Mouse (Mus musculus): ENCODE data around the gene Hspb11. TPM values are rescaled to one million over a fixed set of nuclear protein-coding genes. Genes with fewer than 3 reads are reported as not detected.

The Hspb11 gene
- polyA plus RNA-seq, 1 experiment = 27.9 TPM

DNA sequence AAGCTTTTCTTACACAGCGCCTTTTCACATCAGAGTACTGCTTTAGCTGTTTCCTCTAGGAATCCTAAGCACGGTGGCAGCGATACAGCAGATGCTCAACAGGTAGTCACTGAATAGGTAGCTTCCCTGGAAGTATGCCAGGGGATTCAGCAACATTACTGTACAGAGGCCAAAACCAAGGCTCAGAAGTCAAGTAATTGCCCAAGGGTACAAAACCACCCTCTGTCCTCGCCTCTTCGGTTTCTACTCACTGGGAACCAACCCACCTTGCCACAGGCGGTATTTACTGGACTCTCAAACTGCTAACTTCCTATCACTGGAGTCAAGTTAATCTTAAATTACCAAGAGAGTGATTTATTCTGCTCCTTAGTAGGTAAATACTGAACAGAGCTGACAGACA is 13.2 kb upstream of the Hspb11 start:
- H3K79me2 ChIP-seq (ENCODE audit: control insufficient read depth, insufficient read depth) = no peaks in the 10 kb centered on the region
- no peak overlapping the region for H3K4me3 ChIP-seq
- H3K36me3 ChIP-seq (ENCODE audit: control insufficient read depth, insufficient read depth) = peaks cover 29% of the 10 kb centered on the region
- H3ac ChIP-seq (ENCODE audit: control insufficient read depth, insufficient read length) = no peak overlapping the region
- TF ChIP-seq POLR2AphosphoS2 (IDR thresholded peaks at IDR 0.05; ENCODE audit: insufficient read length, low read depth) = no peak
- no peak for TF ChIP-seq TCF12 (IDR thresholded peaks at IDR 0.05; ENCODE audit: insufficient read depth, poor library complexity, severe bottlenecking)
- TF ChIP-seq MYOG (IDR thresholded peaks at IDR 0.05; ENCODE audit: control insufficient read depth in 1 of 3, insufficient read depth in 1 of 3, insufficient read length in 2 of 3, low read depth in 2 of 3) = no peak
- no peak overlapping the region for H3K4me2 ChIP-seq (ENCODE audit: low read depth)
- H3K27me3 ChIP-seq (ENCODE audit: control insufficient read depth, insufficient read depth, insufficient read length) = no peaks in the 10 kb centered on the region

DNA sequence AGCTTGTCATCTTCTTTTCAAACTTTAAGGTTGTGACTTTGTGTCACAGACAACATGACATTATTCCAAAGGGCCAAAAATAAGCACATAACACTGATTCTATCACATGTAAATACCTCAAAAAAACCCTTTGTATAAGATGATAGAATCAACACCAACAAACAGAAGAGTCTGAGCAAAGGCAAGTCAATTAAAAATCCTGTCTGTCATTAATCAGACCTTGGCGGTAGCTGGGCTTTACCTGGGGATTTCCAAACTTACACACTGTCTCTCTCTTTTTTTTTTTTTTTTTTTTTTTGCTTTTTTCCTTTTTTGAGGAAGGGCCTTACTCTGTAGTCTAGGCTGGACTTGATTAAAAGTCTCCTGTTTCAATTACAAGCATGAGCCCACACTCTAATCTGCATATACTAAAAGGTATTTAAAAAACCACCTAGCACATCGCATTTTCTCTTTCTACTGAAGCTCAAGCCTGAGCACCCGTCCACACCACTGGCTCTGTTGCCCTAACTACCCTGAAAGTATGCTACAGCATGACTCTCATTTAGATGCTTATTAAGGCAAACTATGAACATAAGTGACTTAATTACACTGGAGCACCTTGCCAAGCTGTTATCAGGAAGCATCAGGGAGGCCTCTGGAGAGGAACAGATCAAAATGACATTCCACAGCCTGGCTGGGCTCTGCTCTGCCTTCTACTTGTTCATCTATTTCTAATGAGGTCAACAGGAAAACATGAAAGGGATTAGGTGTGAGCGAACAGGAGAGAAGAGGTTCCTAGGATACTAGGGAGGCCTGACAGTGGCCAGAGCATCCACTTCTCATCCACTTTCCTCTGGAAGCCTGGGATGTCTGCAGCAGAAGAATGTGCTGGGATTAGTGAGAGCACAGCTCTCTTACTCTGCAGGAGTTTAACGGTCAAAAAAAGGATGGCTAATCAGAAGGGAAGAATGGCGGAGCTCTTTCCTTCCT is 9.7 kb upstream of the Hspb11 start:
- Histone ChIP-seq H3K27me3 (ENCODE audit: control insufficient read depth, insufficient read depth, insufficient read length) (no peaks in the 10 kb centered on the region), H3ac (ENCODE audit: control insufficient read depth, insufficient read length) (no peak overlapping the region), H3K4me2 (ENCODE audit: low read depth) (no peak overlapping the region), H3K4me3 (no peak overlapping the region), H3K36me3 (ENCODE audit: control insufficient read depth, insufficient read depth) (peaks cover 10% of the 10 kb centered on the region), H3K79me2 (ENCODE audit: control insufficient read depth, insufficient read depth) (no peaks in the 10 kb centered on the region)
- TF ChIP-seq USF1 (IDR thresholded peaks at IDR 0.05; ENCODE audit: low read depth) = no peak
- no peak for TF ChIP-seq REST (IDR thresholded peaks at IDR 0.05; ENCODE audit: insufficient read depth, insufficient read length)
- TF ChIP-seq CEBPB (IDR thresholded peaks at IDR 0.05; ENCODE audit: insufficient read depth, poor library complexity, severe bottlenecking) = no peak
- no peak for TF ChIP-seq POLR2A (IDR thresholded peaks at IDR 0.05; ENCODE audit: insufficient read length, low read depth)
- TF ChIP-seq MAX (IDR thresholded peaks at IDR 0.05; ENCODE audit: low read depth) = no peak
- no peak for TF ChIP-seq SRF (IDR thresholded peaks at IDR 0.05; ENCODE audit: control insufficient read depth, insufficient read length, low read depth)
- no peak for TF ChIP-seq TCF3 (IDR thresholded peaks at IDR 0.05; ENCODE audit: insufficient read length, low read depth)

DNA sequence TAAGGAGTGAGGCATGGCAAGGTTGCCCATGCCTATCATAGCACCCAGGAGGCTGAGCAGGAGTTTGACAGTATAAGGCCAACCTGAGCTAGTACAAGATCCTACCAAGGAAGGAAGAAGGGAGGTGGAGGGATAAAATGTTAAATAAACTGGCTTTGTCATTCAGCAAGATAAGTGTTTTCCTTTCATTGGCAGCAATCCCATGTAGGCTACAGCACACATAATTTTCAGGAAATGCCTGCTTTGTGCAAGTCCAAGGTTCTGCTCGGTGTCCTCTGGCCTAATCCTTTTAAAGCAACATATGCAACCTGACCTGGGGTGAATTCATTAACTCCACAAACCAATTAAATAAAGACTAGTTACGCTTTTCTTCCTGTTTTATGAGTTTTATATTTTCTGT is 8.0 kb upstream of the Hspb11 start:
- no peak overlapping the region for H3K4me3 ChIP-seq
- peaks cover 12% of the 10 kb centered on the region for H3K79me2 ChIP-seq (ENCODE audit: control insufficient read depth, insufficient read depth)
- H3K36me3 ChIP-seq (ENCODE audit: control insufficient read depth, insufficient read depth) = peaks cover 8% of the 10 kb centered on the region
- TF ChIP-seq TCF12 (IDR thresholded peaks at IDR 0.05; ENCODE audit: insufficient read depth, poor library complexity, severe bottlenecking) (no peak), SRF (IDR thresholded peaks at IDR 0.05; ENCODE audit: control insufficient read depth, insufficient read length, low read depth) (no peak), MYOG (IDR thresholded peaks at IDR 0.05; ENCODE audit: control insufficient read depth in 1 of 3, insufficient read depth in 1 of 3, insufficient read length in 2 of 3, low read depth in 2 of 3) (no peak), MAX (IDR thresholded peaks at IDR 0.05; ENCODE audit: low read depth) (no peak), E2F4 (IDR thresholded peaks at IDR 0.05; ENCODE audit: insufficient read depth) (no peak), MYOD1 (IDR thresholded peaks at IDR 0.05; ENCODE audit: control insufficient read depth in 1 of 3, insufficient read length in 2 of 3, low read depth in 2 of 3) (no peak), USF1 (IDR thresholded peaks at IDR 0.05; ENCODE audit: low read depth) (no peak), CEBPB (IDR thresholded peaks at IDR 0.05; ENCODE audit: insufficient read depth, poor library complexity, severe bottlenecking) (no peak), REST (IDR thresholded peaks at IDR 0.05; ENCODE audit: insufficient read depth, insufficient read length) (no peak), POLR2AphosphoS2 (IDR thresholded peaks at IDR 0.05; ENCODE audit: insufficient read length, low read depth) (no peak)
- H3K27me3 ChIP-seq (ENCODE audit: control insufficient read depth, insufficient read depth, insufficient read length) = no peaks in the 10 kb centered on the region
- H3K4me2 ChIP-seq (ENCODE audit: low read depth) = no peak overlapping the region
- no peak overlapping the region for H3ac ChIP-seq (ENCODE audit: control insufficient read depth, insufficient read length)

DNA sequence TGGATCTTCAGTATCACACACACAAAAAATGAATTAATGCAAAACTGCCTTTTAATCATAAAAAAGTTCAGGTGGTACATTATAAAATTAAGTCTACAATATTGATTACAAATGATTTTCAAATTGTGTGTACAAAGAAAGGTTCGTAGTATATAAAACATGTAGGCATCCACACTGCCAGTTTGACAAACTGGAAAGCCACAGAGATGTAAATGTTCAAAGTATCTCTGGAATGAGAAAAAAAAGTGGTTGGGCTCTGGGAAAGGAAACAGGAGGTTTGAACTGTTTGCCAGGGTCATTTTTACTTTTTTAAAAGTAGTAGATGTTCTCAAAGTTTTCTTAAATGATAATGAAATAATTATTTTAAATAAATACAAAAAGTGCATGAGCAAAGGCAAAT is 7.4 kb upstream of the Hspb11 start:
- no peaks in the 10 kb centered on the region for H3K27me3 ChIP-seq (ENCODE audit: control insufficient read depth, insufficient read depth, insufficient read length)
- H3K36me3 ChIP-seq (ENCODE audit: control insufficient read depth, insufficient read depth) = peaks cover 8% of the 10 kb centered on the region
- no peak overlapping the region for H3K4me3 ChIP-seq
- no peak overlapping the region for H3ac ChIP-seq (ENCODE audit: control insufficient read depth, insufficient read length)
- no peak overlapping the region for H3K4me2 ChIP-seq (ENCODE audit: low read depth)
- TF ChIP-seq POLR2AphosphoS2 (IDR thresholded peaks at IDR 0.05; ENCODE audit: insufficient read length, low read depth) (no peak), E2F4 (IDR thresholded peaks at IDR 0.05; ENCODE audit: insufficient read depth) (no peak), MYOG (IDR thresholded peaks at IDR 0.05; ENCODE audit: control insufficient read depth in 1 of 3, insufficient read depth in 1 of 3, insufficient read length in 2 of 3, low read depth in 2 of 3) (no peak), POLR2A (IDR thresholded peaks at IDR 0.05; ENCODE audit: insufficient read length, low read depth) (no peak), TCF3 (IDR thresholded peaks at IDR 0.05; ENCODE audit: insufficient read length, low read depth) (no peak), MAX (IDR thresholded peaks at IDR 0.05; ENCODE audit: low read depth) (no peak), REST (IDR thresholded peaks at IDR 0.05; ENCODE audit: insufficient read depth, insufficient read length) (no peak), SRF (IDR thresholded peaks at IDR 0.05; ENCODE audit: control insufficient read depth, insufficient read length, low read depth) (no peak), CEBPB (IDR thresholded peaks at IDR 0.05; ENCODE audit: insufficient read depth, poor library complexity, severe bottlenecking) (no peak), USF1 (IDR thresholded peaks at IDR 0.05; ENCODE audit: low read depth) (no peak), MYOD1 (IDR thresholded peaks at IDR 0.05; ENCODE audit: control insufficient read depth in 1 of 3, insufficient read length in 2 of 3, low read depth in 2 of 3) (no peak)
- peaks cover 12% of the 10 kb centered on the region for H3K79me2 ChIP-seq (ENCODE audit: control insufficient read depth, insufficient read depth)

DNA sequence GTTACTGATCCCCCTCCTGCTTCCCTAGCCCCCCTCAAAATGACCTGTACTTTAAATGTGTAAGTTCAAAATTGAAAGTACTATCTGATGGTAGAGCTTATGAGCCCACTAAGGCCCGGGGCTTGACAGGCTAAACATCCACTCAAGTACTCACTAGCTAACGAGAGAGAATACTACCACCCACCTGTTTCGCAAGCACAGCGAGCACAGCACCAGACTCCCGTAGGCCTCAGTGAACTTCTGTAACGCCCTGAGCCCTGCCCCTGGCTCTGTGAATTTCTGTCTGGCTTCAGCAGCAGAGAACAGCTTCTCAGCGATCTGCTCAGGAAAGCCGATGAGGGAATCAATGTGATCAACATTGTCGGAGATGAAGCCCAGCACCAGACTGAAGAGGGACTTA is 6.3 kb upstream of the Hspb11 start:
- H3K4me2 ChIP-seq (ENCODE audit: low read depth) = no peak overlapping the region

More for the DNA sequence above, 6.3 kb upstream of the Hspb11 start:
- Histone ChIP-seq H3K27me3 (ENCODE audit: control insufficient read depth, insufficient read depth, insufficient read length) (no peaks in the 10 kb centered on the region), H3K79me2 (ENCODE audit: control insufficient read depth, insufficient read depth) (peaks cover 20% of the 10 kb centered on the region), H3ac (ENCODE audit: control insufficient read depth, insufficient read length) (no peak overlapping the region), H3K4me3 (no peak overlapping the region), H3K36me3 (ENCODE audit: control insufficient read depth, insufficient read depth) (peaks cover 8% of the 10 kb centered on the region)
- TF ChIP-seq REST (IDR thresholded peaks at IDR 0.05; ENCODE audit: insufficient read depth, insufficient read length) = no peak

Data from myocyte (in vitro differentiated cells).